Mouse (Mus musculus): ENCODE results near the gene Arhgdib.

- TF ChIP-seq POLR2A (IDR thresholded peaks at IDR 0.05; ENCODE audit: borderline replicate concordance, insufficient read depth, low read length): no peak
- TF ChIP-seq CTCF (IDR thresholded peaks at IDR 0.05; ENCODE audit: borderline replicate concordance, insufficient read depth, low read depth, low read length): no peak
Observed at GRCm38 (mm10) chr6:136889554-136889953, 52.1 kb downstream of the Arhgdib start.
